Mouse (Mus musculus) naive thymus-derived CD4-positive, alpha-beta T cell, adult 2 months (primary cell): ENCODE data around the gene Pde8b.
"Not testable (repeated sequence)": the region's sequence is repeated elsewhere in the genome, so short reads cannot be mapped to it uniquely, and the experiment has no call there.

Experiments used
- DNase-seq: peaks from one replicate; pipeline ENCODE4 v3.0.0-alpha.2; 2011; ENCODE audit warnings: low read depth

Gene Pde8b

DNA sequence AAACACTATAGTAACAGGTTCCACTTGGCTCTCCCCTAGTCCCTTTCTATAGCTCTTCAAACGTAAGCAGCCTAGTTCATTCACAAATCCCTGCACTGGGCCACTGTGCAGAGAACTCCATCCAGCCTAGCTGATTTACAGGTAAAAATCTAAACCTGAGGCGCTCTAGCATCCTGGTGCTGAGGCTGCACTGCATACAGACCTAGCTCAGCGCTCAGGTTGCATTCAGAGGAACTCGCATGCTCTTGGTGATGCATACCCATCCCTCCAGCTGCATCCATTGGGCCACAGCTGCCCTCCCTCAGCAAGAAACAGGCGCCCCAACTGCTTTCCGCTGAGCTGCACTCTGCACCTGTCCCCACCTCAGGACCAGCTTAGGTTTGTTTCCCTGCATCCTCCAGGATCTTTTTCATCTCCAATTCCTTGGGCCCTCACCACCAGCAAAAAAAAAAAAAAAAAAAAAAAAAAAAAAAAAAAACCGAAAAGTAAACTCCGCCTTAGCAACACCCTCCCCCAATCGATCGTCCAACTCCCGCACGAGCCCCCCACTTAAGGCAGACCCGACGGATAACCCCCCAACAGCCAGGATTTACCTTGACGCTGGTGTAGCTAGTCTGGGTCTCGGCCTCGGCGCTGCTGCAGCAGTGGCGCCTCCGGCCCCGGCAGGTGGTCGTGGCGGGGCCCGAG lies 28.1 kb downstream of the Pde8b start:
- DNase-seq: no peak

DNA sequence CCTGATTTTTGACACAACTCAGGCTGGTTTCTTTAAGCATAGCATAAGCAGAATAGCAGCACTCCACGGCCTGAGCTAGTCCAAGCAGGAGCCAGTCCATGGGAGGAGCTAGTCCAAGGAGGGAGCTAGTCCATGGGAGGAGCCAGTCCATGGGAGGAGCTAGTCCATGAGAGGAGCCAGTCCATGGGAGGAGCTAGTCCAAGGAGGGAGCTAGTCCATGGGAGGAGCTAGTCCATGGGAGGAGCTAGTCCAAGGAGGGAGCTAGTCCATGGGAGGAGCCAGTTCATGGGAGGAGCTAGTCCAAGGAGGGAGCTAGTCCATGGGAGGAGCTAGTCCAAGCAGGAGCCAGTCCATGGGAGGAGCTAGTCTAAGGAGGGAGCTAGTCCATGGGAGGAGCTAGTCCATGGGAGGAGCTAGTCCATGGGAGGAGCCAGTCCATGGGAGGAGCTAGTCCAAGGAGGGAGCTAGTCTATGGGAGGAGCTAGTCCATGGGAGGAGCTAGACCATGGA lies 34.4 kb downstream of the Pde8b start:
- DNase-seq: not testable (repeated sequence)

DNA sequence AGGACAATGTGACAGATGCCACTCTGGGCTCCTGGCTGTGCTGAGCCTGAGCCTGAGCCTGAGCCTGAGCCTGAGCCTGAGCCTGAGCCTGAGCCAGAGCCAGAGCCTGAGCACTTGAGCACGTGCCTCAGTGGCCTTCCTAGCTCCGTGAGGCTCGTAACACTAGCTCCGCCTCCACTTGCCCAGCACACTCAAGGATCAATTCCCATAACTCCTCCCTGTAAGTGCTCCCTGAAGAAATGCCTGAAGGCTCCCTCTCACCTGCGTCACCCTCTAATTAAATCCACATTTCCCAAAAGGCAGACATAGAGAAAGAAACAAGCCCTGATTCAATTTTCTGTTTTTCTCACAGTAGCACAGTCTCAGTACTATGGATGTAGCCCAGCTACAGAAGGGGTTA lies 37.8 kb downstream of the Pde8b start:
- DNase-seq: no peak

DNA sequence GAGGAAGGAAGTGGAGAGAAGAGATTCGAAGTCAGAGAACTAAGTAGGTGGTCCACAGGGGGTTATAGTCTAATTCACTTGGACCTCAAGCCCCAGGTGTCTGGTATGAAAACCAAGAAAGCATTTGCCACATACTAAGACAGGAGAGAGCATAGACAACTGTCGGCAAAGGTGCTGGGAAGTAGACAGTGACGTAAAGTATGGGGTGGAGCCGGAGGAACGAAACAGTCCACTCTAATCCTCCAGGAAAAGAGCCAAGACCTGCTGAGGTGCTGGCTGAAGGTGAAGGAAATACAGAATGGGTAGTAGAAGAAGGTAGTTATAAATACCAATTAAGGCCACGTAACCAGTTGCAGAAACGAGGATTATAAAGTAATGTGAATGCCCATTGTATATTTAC lies 42.8 kb downstream of the Pde8b start:
- DNase-seq: not testable (repeated sequence)

DNA sequence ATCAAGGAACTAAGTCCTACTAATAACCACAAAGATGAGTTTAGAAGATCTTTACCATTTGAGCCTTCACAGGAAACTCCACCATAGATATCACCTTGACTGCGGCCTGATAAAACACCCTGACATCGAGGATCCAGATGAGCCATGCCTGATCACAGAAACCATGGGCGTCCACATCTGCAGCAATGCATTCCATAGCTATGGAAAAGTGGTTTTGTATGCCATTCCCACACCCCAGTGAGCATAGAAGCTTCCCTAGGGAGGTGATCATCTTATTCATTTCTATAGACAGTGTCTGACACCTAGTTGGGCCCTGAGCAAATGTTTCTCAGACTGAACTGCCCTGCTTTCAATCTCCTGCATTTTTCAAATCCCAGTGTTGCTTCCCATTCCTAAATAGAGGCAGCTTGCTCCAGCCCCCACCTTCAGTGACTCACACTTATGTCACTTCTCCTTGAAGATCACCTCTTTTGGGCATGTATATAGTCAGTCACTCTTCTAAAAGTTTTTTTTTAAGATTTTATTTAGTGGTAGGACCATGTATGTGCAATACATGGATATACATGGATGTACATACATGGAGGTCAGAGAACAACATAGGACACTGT lies 47.9 kb downstream of the Pde8b start:
- no peak for DNase-seq

DNA sequence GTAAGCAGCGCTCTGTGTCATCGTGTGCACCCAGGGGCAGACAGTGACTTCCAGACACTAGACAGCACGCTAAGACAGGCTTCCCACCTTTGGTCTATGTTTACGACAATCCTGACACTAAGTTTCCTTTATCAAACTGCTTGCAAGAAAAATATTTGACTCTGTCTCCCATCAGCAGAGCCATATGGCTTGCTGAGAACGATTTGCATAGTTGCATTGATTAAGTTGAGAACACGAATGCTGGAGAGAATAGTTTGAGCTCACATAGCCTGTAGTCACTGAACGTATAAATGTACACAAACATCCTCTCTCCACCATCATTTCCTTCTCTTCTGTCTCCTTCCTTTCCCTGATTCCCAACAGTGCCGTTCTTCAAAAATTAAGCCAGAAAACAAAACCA lies 49.3 kb downstream of the Pde8b start:
- DNase-seq: no peak

DNA sequence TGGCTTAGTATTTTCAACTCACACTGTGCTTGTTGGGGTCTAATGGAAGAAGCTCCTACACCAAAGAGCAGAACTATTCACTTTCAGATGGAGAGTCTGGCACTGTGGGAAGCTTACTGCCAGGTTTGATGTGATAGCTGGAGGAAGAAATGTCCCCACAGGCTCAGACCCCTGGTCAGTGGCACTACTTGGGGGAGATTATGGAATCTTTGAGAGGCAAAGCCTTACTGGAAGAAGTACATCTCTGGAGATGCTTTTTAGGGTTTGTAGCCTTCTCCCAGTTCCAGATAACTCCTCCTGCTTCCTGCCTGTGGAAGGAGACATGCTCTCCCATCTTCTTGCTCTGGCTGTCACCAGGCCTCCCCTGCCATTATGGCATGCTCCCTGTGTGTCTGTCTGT lies 50.1 kb downstream of the Pde8b start:
- no peak for DNase-seq

DNA sequence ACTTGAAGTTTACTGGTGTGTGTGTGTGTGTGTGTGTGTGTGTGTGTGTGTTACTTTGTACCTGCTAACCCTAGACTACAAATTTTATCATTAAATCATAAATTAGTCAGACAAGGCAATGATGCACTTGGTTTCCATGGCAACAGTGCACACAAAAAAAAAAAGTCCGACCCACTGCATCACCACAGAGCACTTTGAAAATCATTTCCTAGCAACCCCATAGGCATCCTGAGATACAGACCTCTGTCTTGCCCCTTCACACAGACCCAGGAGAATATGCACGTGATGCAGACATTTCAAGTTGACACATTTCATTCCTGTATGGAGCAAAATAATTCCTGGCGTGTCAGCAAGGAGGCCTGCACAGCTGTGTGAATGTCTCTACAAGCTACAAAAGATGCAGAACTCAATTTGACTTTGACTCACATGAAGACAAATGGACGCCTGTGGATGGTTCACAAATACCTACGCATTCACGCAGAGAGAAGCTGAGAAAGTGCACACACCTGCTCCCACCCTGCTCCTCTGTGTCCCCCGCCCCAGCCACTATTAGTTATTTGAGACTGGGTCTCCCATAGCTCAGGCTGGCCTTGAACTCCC lies 53.9 kb downstream of the Pde8b start:
- DNase-seq: no peak

DNA sequence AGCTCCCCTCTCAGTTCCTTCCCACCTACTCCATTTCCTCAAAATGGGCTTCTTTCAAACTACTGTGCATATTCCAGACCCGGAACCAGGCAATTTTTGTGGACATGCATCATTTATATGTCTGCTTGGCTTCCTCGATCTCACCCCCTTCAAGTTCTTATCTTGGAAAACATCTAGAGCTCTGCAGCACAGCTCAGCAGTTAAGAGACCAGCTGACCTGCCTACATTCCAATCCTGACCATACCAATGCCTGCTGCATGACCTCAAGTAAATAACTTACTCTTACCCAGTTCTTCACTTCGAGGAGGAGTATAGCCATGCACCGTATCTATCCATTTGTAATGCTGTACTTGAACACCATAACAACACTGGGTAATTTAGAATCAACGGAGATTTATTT lies 58.2 kb downstream of the Pde8b start:
- DNase-seq: no peak

DNA sequence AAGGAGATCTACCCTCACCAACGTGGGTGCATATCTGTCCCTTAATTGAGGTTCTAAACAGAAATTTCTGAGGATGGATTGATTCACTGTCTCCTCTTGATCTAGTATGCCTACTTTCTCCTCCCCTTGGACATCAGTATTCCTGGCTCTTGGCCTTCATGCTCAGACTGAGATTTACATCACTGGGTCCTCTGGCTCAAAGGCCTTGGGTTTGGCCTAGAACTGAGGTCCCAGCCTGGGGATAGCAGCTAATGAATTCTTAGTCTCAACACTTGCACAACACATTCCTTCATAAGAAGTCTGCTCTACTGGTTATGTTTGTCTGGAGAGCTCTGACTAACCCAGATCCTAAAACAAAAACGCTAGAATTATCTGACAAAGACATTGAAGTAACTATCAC lies 61.0 kb downstream of the Pde8b start:
- DNase-seq: no peak

DNA sequence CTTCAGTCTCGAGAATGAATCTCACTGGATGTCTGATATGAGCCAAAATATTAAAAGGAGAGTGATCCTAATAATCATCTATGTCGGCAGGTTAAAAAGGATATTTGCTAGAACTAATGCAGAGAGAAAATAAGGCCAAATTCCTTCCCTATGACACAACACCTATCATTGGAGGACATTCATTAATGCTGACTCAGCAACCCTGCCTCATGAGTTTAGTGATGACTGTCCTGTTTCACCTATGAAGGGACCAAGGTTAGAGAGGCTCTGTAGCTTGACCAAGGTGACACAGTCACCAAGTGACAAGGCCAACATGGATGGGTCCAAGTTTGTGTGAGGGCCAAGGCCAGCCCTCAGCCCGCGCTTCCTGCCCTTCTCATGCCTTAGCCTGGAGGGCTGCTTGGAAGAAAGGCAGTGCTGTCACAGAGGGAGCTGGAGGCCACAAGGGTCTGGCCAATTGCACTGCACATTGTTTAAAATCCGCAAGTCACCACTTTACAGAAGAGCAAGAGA lies 62.9 kb downstream of the Pde8b start:
- DNase-seq: no peak

DNA sequence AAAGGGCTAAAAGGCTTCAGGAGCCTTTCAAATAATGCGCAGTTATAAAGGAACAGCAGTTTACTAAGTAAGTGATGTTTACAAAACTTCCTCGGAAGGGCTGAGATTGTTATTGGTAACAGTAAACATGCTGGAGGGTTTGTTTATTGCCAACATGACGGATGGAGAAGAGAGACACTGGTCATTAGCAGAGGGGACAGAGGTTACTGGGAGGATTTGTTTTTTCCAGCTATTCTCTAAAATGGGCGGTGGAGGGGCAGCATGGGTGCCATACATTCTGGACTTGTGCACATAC lies 63.4 kb downstream of the Pde8b start:
- DNase-seq: no peak

DNA sequence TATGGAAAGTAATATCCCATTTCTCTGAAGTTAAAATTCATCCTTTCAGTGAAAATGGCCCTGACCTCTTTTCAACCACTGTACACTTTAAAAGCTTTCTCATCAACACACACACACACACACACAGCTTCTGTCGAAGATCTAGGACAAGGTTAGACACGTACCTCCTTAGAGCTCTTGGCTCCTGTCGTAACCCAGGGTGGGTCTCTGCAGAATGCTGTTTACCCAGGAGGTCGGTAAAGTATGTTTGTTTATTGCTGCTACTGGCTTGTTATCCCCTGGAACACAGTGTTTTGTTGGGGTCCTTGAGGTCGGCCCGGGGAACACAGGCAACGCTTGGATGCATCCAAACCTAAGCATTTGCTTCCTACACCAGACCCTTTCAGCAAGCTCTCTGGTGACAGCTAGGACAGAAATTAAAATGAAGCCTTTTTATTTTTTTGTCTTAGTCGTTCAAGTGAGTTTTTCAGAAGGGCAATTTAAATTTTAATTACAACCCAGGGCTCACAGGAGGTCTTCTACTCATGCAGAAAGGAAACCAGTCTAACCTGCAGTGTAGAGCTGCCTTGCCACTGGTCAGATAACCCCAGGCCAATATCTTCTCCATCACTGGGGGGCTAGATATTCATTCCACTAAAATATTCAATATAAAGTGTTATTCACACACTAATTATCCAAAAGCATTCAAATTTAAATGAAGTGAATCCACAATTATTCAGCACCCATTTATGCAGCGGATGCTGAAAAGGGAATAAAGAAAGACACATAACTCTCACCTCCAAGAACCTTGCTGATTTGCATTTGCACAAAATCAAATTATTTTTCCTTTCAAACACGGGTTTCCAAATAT lies 64.0 kb downstream of the Pde8b start:
- no peak for DNase-seq

DNA sequence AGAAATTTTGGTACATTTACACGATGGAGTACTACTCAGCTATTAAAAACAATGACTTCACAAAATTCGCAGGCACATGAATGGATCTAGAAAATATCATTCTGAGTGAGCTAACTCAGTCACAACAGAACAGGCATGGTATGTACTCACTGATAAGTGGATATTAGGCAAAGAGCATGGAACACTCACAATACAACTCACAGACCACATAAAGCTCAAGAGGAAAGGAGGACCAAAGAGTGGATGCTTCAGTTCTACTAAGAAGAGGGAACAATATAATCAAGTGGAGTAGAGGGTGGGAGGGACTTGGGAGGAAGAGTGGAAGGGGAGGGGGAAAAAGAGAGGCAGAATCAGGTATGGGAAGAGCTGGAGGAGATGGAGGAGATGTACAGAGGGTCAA lies 66.5 kb downstream of the Pde8b start:
- DNase-seq: no peak

DNA sequence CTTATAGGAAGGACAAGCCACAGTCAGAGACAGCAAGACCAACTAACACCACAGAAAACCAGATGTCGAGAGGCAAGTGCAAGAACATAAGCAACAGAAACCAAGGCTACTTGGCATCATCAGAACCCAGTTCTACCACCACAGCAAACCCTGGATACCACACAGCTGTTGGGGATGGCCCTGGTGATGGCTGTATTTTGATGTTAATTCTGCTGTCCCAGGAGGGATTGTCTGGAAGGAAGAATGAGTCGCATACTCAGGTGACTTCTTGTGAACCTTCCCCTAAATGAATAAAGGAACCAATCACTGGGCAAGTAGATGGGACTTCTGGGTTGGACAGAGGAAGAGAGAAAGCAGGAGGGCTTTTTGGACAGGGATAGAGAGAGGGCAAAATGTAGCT lies 69.9 kb downstream of the Pde8b start:
- DNase-seq: no peak

DNA sequence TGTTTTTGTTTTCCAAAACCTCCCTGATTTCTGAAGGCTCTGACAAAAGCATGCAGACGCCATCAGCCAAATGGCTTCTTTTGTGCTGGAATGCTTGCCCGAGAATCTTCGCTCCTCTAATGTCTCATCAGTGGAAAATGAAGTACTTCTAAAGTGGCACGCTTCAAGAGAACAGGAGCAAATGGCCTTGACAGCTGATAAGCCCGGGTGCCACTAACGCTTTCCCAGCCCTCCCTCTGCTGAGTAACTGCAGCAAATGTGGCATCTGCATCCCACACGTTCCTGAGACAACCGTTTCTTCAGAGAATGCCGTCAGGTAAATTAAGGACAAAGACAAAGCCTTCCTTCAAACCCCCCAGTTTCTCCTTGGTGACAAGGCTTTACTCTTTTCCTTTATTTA lies 72.8 kb downstream of the Pde8b start:
- no peak for DNase-seq

DNA sequence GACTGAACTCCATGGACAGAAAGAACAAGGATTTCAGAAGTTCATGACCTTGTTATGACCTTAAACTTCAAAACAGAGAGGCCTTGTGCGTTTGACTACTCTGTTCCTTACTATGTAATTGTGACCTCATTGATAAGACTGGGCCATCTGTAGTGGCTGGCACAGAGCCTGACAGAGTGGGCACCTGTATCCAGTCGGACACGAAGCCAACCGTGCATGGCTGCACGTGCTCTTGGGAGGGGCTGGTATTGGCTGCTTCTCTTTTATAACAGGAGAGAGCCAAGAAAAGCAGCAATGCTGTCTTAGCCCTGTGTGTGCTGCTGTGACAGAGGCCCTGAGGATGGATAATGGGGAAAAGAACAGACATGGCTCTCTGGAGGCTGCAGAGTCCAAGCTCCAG lies 73.7 kb downstream of the Pde8b start:
- DNase-seq: no peak

DNA sequence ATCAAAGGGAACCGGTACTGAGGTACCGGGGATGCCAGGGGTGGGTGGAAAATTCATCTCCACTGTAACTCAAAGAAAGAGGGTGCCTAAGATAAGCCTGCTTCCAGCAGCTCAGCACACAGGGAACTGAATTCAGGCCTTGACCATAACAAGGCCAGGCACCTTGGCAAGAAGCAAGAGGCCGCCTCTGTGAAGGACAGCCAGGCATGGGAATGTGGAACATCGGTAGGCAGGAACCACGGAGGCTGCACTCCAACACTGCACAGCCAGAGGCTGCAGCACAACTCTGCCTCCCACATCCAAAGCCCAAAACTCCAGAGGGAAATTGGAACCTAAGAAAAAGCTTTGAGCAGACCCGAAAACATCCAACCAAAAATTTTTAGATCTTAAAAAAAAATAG lies 75.9 kb downstream of the Pde8b start:
- DNase-seq: no peak

DNA sequence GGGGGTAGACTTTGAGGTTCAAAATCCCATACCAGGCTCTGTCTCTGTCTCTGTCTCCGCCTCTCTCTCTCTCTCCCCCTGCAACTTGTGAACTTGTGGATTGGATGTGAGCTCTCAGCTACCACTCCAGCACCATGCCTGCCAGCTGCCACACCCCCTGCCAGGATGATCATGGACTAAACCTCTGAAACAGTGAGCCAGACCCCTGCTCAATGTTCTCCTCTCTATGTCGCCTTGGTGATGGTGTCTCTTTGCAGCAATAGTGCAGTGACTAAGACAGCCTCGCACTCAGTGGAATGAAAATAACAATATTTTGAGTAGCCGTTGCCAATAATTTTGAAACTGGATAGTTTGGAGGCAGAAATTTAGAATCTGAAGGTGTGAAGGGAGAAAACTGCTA lies 77.8 kb downstream of the Pde8b start:
- DNase-seq: no peak

DNA sequence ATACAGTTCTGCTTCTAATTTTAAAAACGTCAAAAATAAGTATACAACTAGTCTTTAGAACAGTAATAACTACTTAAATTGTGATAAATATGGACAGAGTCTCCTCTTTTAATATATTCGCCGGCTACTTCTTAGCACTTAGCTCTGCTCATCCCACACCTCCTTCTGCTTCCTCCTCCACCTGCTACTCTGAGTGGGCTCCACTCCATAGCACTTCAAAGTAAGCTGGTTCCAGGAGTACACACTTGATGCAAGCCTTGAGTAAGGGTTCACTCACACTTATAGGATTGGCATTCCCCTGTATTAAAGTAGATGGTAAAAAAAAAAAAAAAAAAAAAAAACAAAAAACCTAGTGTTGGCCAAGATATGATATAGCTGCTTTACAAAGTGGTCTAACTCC lies 89.9 kb downstream of the Pde8b start:
- DNase-seq: no peak

DNA sequence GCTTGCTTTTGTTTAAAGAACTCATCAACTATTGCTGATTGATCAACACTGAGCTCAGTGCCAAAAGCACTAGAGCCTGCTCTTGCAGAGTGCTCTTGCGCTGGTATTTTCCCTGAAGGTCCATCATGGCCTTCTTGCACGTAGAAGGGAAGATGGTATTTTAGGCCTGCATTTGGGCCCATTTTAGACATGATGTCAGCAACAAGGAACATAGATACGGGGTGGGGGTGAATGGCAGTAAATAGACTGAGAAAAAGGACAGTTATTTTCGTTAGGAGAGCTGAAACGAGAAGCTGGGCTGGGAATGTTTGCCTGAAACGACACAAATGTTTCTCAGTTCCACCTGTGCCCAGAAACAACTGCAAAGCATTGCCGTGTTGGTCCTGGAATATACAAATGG lies 91.2 kb downstream of the Pde8b start:
- DNase-seq: no peak

DNA sequence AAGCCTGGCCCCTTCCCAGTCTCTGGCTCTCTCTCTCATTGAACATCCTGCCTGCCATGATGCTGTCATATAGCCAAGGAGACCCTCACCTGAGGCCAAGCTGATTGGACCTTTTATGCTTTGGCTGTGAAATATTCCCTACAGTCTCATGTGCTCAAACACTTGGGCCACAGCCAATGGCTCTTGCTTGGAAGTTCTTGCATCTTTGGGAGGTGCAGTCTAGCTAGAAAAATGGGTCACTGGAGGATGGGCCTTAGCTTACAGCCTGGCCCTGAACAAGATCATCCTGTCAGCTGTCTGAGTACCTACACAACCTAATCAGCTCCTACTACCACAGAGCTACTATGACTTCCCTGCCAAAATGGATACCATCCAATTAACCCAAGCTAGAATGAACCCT lies 105.4 kb downstream of the Pde8b start:
- no peak for DNase-seq
